Mouse (Mus musculus) thymus, postnatal 10 days (tissue): ENCODE data around the gene Trpv4.
A peak's percentile ranks its signal among the peaks of the same experiment; 100 is the strongest.

Experiments used
- DNase-seq, 2 experiments: peaks; one replicate each; pipeline ENCODE4 v3.0.0; 2021; ENCODE audit warnings: low spot score in 2 of 2

Trpv4 gene

DNA sequence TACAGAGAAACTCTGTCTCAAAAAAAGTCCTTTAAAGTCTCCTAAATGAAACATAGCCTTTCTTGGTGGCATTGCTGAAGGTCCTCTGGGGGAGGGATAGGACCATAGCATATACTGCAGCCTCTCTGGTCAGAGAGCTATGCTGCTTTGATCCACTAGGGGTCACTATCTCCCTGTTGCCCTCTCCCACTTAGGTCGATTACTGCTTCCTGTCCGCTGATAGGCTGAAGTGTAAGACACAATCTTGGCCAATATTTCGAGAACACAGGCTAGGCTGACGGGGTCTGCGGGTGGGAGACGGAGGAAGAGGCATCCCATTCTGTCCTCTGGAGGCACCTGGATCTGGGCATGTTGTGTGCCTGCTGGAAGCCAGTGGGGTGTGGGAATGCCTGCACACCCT is 37.9 kb downstream of the Trpv4 start:
- peak in 1 of 2 experiments; percentile 38 for DNase-seq

DNA sequence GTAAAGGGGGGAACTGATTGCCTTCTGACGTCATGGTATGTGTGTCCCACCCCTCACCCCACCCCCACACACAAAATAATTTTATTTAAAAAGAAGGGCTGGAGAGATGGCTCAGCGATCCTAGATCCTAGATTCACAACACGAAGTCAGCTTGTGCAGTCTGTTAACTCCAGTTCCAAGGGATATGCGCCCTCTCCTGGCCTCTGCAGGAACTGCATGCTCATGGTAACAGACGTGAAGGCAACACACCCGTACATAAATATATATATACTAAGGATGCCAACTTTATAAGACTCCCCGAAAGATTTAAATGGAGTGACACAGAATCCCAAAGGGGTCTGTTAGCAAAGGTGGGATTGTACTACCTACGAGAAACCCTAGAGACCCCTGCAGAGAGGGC is 39.4 kb downstream of the Trpv4 start:
- DNase-seq: peak; percentile 57 to 88

DNA sequence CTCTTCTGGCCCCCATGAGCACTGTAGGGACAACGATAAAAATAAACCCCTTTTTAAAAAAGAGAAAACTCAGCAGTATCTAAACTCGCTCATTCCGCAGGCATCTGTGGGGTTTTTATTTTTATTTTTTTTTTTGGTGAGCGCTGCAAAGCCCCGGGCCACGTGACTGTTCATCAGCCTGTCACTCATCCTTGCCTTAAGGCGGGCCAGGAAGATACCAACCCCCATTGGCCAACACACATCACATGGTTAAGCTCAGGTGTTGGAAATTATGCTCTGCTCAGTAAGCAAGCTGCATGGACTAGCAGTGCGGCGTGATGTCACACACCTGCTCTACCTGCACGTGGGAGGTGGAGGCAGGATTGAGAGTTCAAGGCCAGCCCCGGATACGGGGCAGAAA is 40.4 kb downstream of the Trpv4 start:
- DNase-seq: no peak

DNA sequence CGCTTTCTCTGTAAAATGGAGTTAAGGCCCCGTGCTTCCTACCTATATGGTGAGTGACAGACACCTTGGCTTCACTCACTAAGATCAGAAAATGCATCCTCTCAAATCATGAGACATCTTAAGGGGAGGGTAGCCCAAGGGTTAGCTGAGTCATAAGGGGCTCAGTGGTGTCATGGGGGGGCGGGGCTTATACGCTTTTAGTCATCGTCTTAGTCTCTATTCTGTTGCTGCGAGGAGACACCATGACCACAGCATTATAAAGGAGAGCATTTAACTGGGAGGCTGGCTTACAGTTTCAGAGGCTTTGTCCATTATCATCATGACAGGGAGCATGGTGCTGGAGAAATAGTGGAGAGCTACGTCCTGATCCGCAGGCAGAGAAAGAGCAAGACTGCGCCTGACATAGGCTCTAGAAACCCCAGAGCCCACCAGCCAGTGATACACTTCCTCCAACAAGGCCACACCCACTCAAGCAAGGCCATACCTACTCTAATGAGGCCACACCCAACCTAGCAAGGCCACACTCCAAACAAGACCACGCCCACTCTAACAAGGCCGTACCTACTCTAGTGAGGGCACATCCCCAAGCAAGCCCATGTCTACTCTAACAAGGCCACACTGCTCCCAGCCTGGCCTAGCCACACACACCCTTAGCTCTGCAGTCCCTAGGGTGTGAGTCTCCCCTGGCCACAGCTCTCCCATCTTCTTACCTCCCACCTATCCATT is 41.7 kb downstream of the Trpv4 start:
- no peak for DNase-seq

DNA sequence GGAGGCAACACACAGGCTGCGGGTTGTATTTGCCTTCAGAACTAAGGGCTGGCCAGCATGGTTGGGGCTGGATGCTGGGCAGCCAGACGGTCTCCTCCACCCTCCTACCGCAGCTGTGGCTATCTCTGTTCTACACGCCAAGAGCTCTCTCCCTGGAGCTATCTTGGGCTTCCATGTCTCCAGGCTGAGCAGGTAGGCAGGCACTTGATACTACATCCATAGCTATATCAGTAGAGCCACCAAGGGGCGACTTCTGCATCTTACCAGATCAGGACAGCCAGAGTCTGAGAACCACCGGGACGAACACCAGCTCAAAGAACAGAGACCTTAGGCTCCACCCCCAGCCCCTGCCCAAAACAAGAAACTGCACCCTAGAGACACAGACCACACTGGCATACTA is 43.4 kb downstream of the Trpv4 start:
- no peak for DNase-seq

DNA sequence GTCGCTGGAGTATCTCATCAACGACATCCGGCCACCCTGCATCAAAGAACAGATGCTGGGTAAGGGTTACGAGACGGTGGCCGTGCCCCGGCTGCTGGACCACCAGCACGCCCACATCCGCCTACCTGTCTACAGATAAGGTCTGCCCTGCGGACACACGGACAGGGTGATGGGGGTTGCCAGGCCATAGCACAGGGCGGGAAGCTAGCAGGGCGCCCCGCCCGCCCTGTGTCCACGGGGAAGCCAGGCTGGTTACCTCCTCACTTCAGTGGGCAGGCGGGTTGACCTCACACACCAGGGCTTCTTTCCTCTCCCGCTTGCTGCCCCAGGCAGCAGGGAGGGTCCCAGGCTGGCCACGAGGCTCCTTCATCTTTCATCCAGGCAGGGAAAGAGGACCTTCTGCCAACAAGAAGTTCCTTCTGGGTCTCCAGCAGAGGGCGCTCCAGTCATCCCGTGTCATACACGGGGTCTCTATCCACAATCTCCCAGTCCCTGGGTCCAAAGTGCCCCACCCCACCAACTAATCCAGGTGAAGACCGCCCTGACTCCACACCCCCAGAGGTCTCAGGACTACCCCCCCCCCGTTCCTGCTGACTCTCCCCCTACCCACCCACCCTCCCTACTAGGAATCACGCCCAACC is 46.1 kb downstream of the Trpv4 start:
- peak in 1 of 2 experiments; percentile 73 for DNase-seq

DNA sequence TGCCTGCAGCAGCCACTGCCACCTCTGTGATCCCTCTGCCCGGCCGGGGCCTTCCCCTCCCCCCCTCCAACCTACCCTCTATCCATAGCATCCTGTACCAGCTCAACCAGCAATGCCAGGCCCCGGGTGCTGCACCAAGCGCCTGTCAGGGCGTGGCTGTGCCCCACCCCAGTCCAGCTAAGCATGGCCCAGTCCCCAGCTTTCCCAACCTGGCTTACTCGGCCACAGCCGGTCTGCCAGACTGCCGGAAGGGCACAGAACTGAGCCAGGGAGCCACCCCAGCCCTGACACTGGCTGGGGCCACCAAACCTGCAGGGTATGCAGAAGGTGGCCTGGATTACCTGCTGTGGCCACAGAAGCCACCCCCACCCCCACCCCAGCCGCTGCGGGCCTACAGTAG is 47.0 kb downstream of the Trpv4 start:
- DNase-seq: no peak

DNA sequence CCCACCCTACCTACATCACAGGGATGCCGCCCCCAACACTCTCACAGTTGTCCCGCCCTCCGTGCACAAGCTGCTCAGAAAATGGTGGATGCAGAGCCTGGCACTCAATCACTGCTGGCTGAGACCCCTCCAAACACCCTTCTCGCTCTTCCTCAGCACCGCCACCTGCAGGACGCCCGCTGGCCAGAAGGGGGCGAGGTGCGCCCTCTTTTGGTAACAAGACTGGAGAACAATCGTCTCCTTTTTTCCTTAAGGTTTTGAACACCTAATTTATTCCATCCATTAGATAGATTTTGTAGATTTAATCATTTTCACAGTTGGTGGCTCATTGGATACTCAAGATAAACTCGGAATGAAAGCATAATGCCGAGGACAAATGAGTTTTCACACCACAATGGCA is 49.7 kb downstream of the Trpv4 start:
- DNase-seq: peak; percentile 73 to 91

DNA sequence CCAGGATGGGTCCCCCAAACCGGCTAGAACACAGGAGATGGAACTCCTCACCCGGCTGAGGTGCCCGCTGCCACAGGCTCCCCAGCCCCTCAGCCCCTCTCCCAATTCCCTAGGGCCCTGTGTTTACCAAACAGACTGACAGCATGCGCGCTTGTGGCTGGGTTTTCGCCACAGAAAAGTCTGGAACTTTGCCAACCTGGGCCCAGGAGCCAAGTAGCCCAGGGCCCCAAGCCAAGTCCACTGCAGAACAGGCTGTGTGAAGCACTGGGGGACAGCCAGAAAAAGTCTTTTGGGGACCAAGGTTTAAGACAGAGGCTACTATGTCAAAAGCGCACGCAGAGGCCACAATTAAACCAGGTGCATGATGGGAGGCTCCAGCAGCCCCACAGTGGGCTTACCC is 50.6 kb downstream of the Trpv4 start:
- no peak for DNase-seq

DNA sequence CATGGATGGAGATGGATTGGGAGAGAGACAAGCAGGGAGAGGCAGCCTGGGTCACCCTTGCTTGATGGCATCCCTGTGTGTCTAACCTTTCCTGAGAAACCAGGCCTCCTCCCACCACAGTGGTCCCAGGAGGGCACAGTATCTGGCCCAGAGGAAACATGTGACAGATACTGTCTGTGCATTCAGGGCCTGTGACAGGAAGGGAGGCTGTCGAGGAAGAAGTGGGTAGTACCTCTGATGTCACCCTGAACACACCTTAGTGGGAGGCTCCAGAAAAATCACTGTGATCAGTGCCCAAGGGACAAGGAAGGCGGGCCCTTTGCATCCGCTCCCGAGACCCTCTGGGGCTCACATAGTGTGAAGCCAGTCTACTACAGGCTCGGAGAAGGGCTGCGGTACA is 52.2 kb downstream of the Trpv4 start:
- DNase-seq: no peak

DNA sequence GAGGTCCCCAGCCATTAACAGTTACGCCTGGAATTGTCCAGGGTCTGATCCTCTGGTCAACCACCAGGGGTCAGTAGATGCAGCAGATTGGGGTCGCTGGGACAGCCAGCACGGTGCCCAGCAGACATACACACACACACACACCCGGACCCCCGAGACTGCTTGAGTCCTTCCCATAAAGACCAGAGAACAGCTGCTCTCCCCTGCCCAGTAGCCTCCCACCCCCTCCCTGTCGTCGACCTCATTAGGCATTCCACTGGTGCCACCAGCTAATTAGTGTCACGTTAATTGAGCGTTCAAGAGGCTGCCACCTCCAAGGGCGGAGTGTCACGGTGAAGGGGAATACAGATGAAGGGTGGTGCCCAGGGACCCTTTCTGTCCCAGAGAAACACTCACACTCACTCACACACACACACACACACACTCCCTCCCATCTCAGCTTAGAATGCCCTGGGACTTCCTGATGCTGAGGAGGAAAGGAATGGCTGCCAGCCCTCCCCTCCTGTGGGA is 53.4 kb downstream of the Trpv4 start:
- no peak for DNase-seq

DNA sequence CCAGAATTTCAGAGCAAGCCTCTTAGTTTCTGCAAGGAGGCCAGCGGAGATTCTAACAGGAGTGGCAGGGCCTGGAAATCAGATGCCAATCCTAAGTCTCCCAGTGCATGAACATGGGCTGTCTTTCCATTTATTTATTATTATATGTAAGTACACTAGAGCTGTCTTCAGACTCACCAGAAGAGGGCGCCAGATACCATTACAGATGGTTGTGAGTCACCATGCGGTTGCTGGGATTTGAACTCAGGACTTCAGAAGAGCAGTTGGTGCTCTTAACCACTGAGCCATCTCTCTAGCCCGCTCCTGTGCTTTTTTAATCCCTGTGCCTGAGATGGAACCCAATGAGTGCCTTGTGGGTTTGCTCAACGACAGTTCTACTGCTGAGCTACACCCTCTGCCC is 54.2 kb downstream of the Trpv4 start:
- DNase-seq: peak in 1 of 2 experiments; percentile 34

DNA sequence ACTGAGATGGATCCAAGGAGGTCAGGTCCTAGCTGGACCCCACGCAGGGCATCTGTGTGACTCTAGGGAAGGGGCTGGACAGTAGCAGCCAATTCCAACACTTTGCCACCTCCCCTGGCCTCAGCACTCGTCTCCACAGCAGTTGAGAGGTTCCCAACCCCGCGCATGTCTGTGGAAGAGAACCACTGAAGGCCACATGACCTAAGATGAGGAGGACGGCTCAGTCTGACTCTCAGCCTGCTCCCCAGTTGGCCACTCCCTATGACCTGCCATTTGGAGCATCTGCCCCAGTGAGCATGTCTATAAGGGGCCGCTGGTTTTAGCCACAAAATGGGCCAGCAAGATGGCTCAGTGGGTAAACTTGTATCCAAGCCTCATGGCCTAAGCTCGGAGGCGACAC is 56.2 kb downstream of the Trpv4 start:
- no peak for DNase-seq

DNA sequence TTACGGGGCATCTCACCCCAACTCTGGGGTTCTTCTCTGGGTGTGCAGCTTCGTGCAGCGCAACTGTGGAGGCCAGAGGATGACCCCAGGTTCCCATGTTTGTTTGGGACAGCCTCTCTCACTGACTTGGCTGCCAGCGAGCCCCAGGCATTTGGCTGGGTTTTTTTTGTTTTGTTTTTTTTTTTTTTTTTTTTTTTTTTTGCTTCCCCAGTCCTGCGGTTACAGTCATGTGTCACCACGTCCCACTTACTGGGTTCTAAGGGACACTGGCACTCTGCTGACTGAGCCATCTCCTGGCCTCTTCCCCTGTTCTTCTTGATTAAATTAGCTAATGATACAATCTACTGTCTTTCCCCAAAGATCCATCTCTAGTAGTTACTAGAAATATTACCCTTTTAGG is 60.6 kb downstream of the Trpv4 start:
- DNase-seq: no peak

DNA sequence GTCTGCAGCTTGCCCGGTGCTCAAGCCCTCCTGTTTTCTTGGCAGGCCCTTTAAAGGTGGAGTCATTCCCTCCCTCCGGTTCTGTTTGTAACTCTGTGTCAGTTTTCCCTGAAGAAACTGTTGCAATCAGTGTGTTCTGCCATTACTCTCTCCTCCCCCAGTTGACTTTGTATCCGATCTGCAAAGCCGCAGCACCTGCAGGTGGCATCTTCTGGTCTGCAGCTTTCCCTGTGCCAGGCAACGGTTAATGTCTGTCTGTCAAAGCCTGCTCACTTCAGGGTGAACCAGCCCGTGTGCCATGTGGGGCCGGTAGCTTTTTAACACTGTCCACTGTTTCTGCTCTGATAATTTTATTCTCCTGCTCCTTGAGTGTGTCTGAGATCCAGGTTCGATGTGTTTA is 61.0 kb downstream of the Trpv4 start:
- peak; percentile 72 to 80 for DNase-seq

DNA sequence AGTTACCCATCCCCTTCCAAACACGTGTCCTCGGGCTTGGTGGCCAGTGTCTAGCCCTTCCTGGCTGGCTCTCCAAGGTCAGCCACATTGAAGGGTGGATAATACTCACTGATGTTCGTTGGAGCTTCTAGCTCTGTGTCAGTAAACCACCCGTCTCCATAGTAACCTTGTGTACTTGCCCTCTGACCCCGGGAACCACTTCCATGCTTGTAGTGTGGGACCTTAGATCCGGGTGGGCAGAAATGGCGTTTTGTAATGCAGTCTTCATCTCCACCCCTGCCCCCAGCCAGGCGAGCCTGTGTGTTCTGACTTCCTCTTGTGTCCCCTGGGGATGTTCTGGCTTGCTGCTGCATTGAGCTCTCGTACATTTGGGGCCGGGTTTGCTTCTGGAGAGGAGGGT is 61.6 kb downstream of the Trpv4 start:
- DNase-seq: peak; percentile 69 to 73

DNA sequence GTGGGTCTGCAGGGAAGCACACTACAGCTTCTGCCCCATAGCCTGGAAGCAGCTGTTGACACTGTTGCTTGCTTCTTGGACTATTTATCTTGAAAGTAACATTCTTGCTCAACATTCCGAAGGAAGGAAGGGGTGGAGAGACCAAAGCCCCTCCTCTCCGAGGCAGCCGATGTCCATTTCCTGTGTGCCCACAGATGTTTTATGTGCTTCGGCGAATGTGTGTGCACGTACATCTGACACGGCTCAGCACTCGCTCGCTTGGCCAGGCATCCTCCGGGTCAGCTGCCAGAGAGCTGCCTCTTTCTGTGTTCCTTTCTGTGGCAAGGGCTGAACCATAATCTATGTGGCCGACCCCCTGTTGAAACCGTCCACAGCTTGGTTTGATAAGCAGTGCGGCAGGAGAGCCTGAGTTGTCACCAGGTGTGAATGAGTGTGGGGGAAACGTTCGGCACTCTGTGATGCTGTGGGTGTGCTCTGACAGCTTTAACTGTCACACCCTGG is 63.4 kb downstream of the Trpv4 start:
- peak; percentile 45 to 51 for DNase-seq

DNA sequence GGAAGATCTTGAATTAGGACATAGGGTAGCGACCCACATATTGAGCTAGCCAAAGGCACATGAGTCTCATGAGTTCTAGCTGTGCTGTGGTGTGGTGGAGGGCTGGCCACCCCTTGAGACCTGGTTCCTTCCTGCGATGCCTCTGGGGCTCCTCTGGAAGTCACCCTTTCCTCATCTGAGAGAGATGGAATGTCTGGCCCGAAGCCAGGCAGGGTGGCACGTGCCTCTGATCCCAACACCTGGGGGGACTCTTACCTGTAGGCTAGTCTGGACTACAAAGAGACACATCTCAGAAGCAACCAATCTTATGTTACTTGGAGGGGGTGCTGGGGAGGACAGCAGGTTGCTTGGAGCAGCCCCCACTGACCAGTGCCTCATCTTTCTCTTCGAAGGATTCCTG is 64.3 kb downstream of the Trpv4 start:
- DNase-seq: no peak

DNA sequence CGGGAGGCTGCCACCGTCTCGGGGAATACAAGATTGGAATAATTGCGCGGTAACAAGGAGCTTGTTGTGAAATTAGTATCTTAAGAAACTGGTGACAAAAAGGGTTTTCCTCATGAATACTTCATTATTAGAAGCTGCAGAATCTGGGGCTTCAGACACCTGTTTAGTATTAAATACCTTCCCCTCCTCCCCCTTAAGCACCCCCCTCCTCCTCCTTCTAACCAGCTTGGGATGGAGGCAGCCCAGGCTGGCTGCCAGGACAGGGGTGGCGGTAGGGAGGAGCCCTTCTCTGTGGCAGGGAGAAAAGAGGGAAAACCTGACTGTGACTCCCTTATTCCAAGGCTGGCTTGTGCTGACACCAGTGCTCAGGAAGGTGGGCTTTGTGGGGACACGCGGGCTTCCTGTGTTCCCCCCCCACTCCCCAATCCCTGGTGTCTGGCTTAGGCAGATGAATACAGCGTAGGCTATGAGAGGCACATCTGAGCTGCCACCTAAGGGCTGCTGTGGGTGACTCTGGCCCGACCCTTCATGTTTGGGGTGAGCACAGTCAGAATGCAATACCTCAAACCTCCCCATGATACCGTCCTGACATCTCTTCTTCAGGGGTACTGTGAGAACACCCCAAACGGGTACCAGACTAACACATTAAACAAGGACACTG is 64.9 kb downstream of the Trpv4 start:
- DNase-seq: peak; percentile 35 to 36

DNA sequence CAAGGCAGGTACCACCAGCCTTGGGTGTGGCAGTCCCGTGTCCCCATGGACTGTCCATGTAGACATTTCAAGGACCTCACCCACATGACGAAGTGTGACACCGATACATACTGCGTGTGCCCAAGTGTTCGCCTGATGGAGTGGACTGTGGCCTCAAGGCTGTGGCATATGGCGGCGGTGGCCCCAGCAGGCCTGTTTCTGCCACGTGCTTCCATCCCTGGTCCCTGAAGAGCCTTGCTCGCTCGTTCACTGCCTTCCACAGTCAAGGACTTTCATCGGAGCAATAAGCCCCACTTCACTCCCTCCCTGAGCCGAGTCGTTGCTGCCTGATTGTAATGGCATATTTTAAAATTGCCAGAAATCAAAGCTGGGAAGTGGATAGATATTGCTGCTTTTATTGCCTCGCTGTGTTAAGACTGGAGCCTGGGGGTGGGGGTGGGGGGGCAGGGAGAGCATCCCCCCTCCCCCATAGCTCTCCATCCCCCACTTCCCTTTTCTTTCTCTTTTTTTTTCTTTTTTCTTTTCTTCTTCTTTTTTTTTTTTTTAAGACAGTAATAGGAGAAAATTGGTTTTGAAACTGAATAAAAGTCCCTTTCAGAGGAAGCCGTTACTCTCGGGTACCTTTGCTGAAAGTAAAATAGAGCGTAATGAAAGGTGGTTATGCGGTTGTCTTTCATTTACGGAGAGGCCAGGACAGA is 65.6 kb downstream of the Trpv4 start:
- no peak for DNase-seq

DNA sequence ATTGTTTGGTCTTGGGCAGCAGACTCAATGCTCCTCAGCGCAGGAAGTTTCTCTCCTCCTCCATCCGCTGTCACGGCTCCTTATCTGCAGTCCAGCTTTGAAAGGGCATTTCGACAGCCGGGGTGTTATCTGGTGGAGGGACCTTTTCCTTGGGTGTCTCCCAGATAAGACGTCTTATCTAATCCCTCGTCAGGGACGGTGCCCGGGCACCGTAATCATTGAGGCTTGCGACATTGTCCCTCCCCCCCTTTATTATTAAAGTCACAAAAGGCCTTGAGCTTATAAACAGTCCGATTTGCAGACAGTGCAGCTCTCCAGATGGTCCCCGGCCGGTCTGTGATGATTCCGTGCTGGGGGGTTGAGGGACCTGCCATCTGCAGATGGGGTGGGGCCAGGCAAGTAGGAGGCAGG is 67.1 kb downstream of the Trpv4 start:
- no peak for DNase-seq
